Mouse (Mus musculus) frontal cortex, postnatal 36 days (tissue): ENCODE measurements around the gene Lin37.
A peak's percentile ranks its signal among the peaks of the same experiment; 100 is the strongest.

Experiments used
- DNase-seq, 2 experiments: peaks; one replicate each; pipeline ENCODE4 v3.0.0; 2022; ENCODE audit warnings: low spot score in 2 of 2

Lin37 gene

GRCm38 (mm10) chr7:30586455-30587020 is 26.9 kb upstream of the Lin37 start:
- DNase-seq: no peak

GRCm38 (mm10) chr7:30585170-30585569 is 25.5 kb upstream of the Lin37 start:
- no peak for DNase-seq

- DNase-seq: no peak
These were observed 24.7 kb upstream of the Lin37 start for GRCm38 (mm10) chr7:30584339-30584738.

GRCm38 (mm10) chr7:30581547-30581946 is 21.9 kb upstream of the Lin37 start:
- DNase-seq: no peak

- no peak for DNase-seq
These were observed 20.3 kb upstream of the Lin37 start for GRCm38 (mm10) chr7:30579950-30580349.

- DNase-seq: no peak
These were observed 13.3 kb upstream of the Lin37 start for GRCm38 (mm10) chr7:30572969-30573368.

- DNase-seq: no peak
These were observed 12.8 kb upstream of the Lin37 start for GRCm38 (mm10) chr7:30572389-30572788.

GRCm38 (mm10) chr7:30567555-30567954 is 7.9 kb upstream of the Lin37 start:
- no peak for DNase-seq

- DNase-seq: no peak
These were observed 6.4 kb upstream of the Lin37 start for GRCm38 (mm10) chr7:30566033-30566432.

- no peak for DNase-seq
These were observed 5.4 kb upstream of the Lin37 start, which contains the start of gene Igflr1 for GRCm38 (mm10) chr7:30564970-30565571. Gene Igflr1 (plus strand): TSS chr7:30565427.

GRCm38 (mm10) chr7:30563906-30564280 is 4.3 kb upstream of the Lin37 start:
- no peak for DNase-seq

GRCm38 (mm10) chr7:30563117-30563905 is 3.7 kb upstream of the Lin37 start, which contains the start of the genes U2af1l4, Gm49396 and Psenen:
Gene U2af1l4 (plus strand): TSS chr7:30563301.
Gene Gm49396 (plus strand): TSS chr7:30563344.
Gene Psenen (minus strand): TSS chr7:30563627.
- peak; percentile 93 to 96 for DNase-seq

GRCm38 (mm10) chr7:30562526-30563116 is 3.0 kb upstream of the Lin37 start:
- DNase-seq: no peak

GRCm38 (mm10) chr7:30560296-30560695 is 658 bp upstream of the Lin37 start:
- DNase-seq: no peak

- DNase-seq: no peak
These were observed 789 bp downstream of the Lin37 start for GRCm38 (mm10) chr7:30558656-30559442.

- no peak for DNase-seq
These were observed 1.6 kb downstream of the Lin37 start for GRCm38 (mm10) chr7:30557901-30558514.

GRCm38 (mm10) chr7:30556894-30557536 is 2.6 kb downstream of the Lin37 start:
- no peak for DNase-seq

GRCm38 (mm10) chr7:30553810-30554584 is 5.6 kb downstream of the Lin37 start:
- DNase-seq: no peak

- DNase-seq: no peak
These were observed 6.5 kb downstream of the Lin37 start for GRCm38 (mm10) chr7:30553021-30553589.
